Mouse (Mus musculus): ENCODE data around the gene Rora. TPM values are rescaled to one million over a fixed set of nuclear protein-coding genes. Genes with fewer than 3 reads are reported as not detected.

Rora gene
- polyA plus RNA-seq, 1 experiment, result 0.85 TPM

DNA sequence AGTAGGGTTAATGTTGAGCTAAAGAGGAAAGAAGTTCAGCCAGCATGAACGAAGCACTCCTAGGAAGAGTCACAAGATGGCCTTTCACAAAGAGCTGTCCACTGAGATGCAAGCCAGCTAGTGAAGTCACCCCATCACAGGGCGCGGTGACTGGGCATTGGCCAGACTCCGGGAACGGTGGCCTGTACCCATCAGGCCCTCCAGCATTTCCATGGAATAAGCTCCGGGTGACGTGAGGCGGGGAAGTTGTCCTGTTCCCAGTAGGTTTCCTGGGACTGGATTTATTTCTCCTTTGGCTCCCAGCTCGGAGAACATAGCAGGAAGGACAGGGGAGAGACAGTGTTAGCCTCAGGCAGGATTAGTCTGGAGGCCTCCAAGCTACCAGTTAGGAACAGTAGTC, 481.0 kb downstream of the Rora start:
- 79% methylated on average over 9 of the region's 9 CpGs for WGBS
- no peak overlapping the region for H3K4me3 ChIP-seq (replicated peaks; ENCODE audit: control insufficient read depth, low read depth, low read length)
- TF ChIP-seq CTCF (IDR thresholded peaks at IDR 0.05; ENCODE audit: control insufficient read depth, insufficient read depth, low read length), result no peak
- no peak for TF ChIP-seq POLR2A (IDR thresholded peaks at IDR 0.05; ENCODE audit: borderline replicate concordance, control insufficient read depth, low read depth, low read length)
- H3K27ac ChIP-seq (ENCODE audit: control insufficient read depth, insufficient read depth, low read depth, low read length, poor library complexity), result no peak overlapping the region; the same call in 1 of the 2 replicates
- no peaks in the 10 kb centered on the region for H3K4me1 ChIP-seq (ENCODE audit: control insufficient read depth, insufficient read depth, low read length)

- Histone ChIP-seq H3K4me3 (replicated peaks; ENCODE audit: control insufficient read depth, low read depth, low read length) (no peak overlapping the region), H3K4me1 (ENCODE audit: control insufficient read depth, insufficient read depth, low read length) (no peaks in the 10 kb centered on the region), H3K27ac (ENCODE audit: control insufficient read depth, insufficient read depth, low read depth, low read length, poor library complexity) (no peak overlapping the region)
- TF ChIP-seq CTCF (IDR thresholded peaks at IDR 0.05; ENCODE audit: control insufficient read depth, insufficient read depth, low read length) (no peak), POLR2A (IDR thresholded peaks at IDR 0.05; ENCODE audit: borderline replicate concordance, control insufficient read depth, low read depth, low read length) (no peak)
- 71% methylated on average over 5 of the region's 5 CpGs for WGBS
Measured at GRCm38 (mm10) chr9:69136821-69137220, 483.2 kb downstream of the Rora start.

DNA sequence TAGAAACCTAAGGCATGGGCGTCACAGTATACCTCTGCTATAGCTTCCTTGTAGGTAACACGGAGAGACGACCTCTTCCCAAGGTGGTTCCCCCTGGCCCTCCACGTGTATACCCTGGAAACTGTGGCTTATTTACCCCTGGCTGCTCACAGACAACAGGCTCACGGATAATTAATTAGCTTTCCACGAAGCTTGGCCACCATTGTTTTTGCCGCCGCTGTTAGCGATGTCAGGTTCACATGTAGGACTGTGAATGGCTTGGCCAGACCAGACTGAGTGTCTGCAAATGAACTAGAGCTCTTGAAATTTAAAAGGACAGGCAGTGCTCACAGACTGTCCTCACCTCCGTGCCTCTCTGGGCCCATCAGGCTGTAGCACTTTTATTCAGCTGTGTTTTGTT, 483.8 kb downstream of the Rora start:
- no peak for TF ChIP-seq POLR2A (IDR thresholded peaks at IDR 0.05; ENCODE audit: borderline replicate concordance, control insufficient read depth, low read depth, low read length)
- no peak for TF ChIP-seq CTCF (IDR thresholded peaks at IDR 0.05; ENCODE audit: control insufficient read depth, insufficient read depth, low read length)
- Histone ChIP-seq H3K4me1 (ENCODE audit: control insufficient read depth, insufficient read depth, low read length) (no peaks in the 10 kb centered on the region), H3K27ac (ENCODE audit: control insufficient read depth, insufficient read depth, low read depth, low read length, poor library complexity) (no peak overlapping the region), H3K4me3 (replicated peaks; ENCODE audit: control insufficient read depth, low read depth, low read length) (no peak overlapping the region)
- WGBS, result 75% methylated on average over 10 of the region's 10 CpGs

GRCm38 (mm10) chr9:69140144-69140543, 486.6 kb downstream of the Rora start:
- Histone ChIP-seq H3K4me3 (replicated peaks; ENCODE audit: control insufficient read depth, low read depth, low read length) (no peak overlapping the region), H3K27ac (ENCODE audit: control insufficient read depth, insufficient read depth, low read depth, low read length, poor library complexity) (no peak overlapping the region), H3K4me1 (ENCODE audit: control insufficient read depth, insufficient read depth, low read length) (no peaks in the 10 kb centered on the region)
- TF ChIP-seq CTCF (IDR thresholded peaks at IDR 0.05; ENCODE audit: control insufficient read depth, insufficient read depth, low read length), result no peak
- TF ChIP-seq POLR2A (IDR thresholded peaks at IDR 0.05; ENCODE audit: borderline replicate concordance, control insufficient read depth, low read depth, low read length), result no peak
- WGBS, result 82% methylated on average over 6 of the region's 6 CpGs

DNA sequence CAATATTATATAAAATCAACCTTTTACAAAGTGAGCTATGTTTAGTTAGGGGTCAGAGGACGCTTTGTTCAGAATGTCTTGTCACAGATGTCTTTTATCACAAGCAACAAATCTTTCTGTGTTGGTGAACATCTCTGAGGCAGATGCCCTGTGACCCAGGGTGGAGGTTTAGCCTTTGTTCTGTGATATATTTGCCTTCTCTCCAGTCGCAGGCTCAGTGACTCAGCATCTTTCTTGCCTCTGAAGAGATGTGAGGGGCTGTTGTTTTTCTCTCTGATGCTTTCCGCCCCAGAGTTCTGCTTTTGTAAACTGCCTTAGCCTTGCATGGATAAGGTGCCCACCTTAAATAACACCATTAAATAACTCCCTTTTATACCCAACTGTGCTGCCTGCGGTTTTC, 488.3 kb downstream of the Rora start:
- Histone ChIP-seq H3K4me3 (replicated peaks; ENCODE audit: control insufficient read depth, low read depth, low read length) (no peak overlapping the region), H3K27ac (ENCODE audit: control insufficient read depth, insufficient read depth, low read depth, low read length, poor library complexity) (no peak overlapping the region), H3K4me1 (ENCODE audit: control insufficient read depth, insufficient read depth, low read length) (no peaks in the 10 kb centered on the region)
- no peak for TF ChIP-seq CTCF (IDR thresholded peaks at IDR 0.05; ENCODE audit: control insufficient read depth, insufficient read depth, low read length)
- no peak for TF ChIP-seq POLR2A (IDR thresholded peaks at IDR 0.05; ENCODE audit: borderline replicate concordance, control insufficient read depth, low read depth, low read length)
- 37% methylated on average over 4 of the region's 4 CpGs for WGBS

DNA sequence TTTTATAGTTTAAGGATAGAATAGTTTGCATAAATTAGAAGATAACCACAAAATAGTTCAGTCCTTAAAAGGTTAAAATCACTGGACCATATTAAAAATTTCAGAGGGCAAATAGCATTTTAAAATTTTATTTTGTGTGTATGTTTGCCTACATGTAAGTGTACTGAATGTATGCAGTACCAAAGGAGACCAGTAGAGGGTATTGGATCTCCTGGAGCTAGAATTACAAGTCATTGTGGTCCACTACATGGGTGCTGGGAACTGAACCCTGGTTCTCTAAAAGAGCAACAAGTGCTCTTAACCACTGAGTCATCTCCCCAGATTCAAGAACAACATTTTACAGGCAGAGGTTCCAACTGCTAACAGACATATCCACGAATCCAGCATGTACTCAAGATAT, 493.4 kb downstream of the Rora start:
- no peak for TF ChIP-seq POLR2A (IDR thresholded peaks at IDR 0.05; ENCODE audit: borderline replicate concordance, control insufficient read depth, low read depth, low read length)
- no peak for TF ChIP-seq CTCF (IDR thresholded peaks at IDR 0.05; ENCODE audit: control insufficient read depth, insufficient read depth, low read length)
- no peak overlapping the region for H3K27ac ChIP-seq (ENCODE audit: control insufficient read depth, insufficient read depth, low read depth, low read length, poor library complexity)
- WGBS, result 78% methylated on average over 1 of the region's 1 CpGs
- no peak overlapping the region for H3K4me3 ChIP-seq (replicated peaks; ENCODE audit: control insufficient read depth, low read depth, low read length)
- no peaks in the 10 kb centered on the region; the same call in 1 of the 2 replicates for H3K4me1 ChIP-seq (ENCODE audit: control insufficient read depth, insufficient read depth, low read length)

GRCm38 (mm10) chr9:69150224-69150623, 496.6 kb downstream of the Rora start:
- no peak overlapping the region for H3K4me3 ChIP-seq (replicated peaks; ENCODE audit: control insufficient read depth, low read depth, low read length)
- H3K4me1 ChIP-seq (ENCODE audit: control insufficient read depth, insufficient read depth, low read length), result no peaks in the 10 kb centered on the region; the same call in 1 of the 2 replicates
- TF ChIP-seq CTCF (IDR thresholded peaks at IDR 0.05; ENCODE audit: control insufficient read depth, insufficient read depth, low read length) (no peak), POLR2A (IDR thresholded peaks at IDR 0.05; ENCODE audit: borderline replicate concordance, control insufficient read depth, low read depth, low read length) (no peak)
- 33% methylated on average over 14 of the region's 14 CpGs for WGBS
- no peak overlapping the region for H3K27ac ChIP-seq (ENCODE audit: control insufficient read depth, insufficient read depth, low read depth, low read length, poor library complexity)

- no peak for TF ChIP-seq POLR2A (IDR thresholded peaks at IDR 0.05; ENCODE audit: borderline replicate concordance, control insufficient read depth, low read depth, low read length)
- no peak for TF ChIP-seq CTCF (IDR thresholded peaks at IDR 0.05; ENCODE audit: control insufficient read depth, insufficient read depth, low read length)
- Histone ChIP-seq H3K4me3 (replicated peaks; ENCODE audit: control insufficient read depth, low read depth, low read length) (no peak overlapping the region), H3K27ac (ENCODE audit: control insufficient read depth, insufficient read depth, low read depth, low read length, poor library complexity) (no peak overlapping the region), H3K4me1 (ENCODE audit: control insufficient read depth, insufficient read depth, low read length) (no peaks in the 10 kb centered on the region; the same call in 1 of the 2 replicates)
- WGBS, result 82% methylated on average over 5 of the region's 5 CpGs
Measured at GRCm38 (mm10) chr9:69154684-69155083, 501.1 kb downstream of the Rora start.
